Mouse (Mus musculus) small intestine, adult 2 months (tissue): ENCODE data around the gene Pet100.

Source experiments
- CTCF ChIP-seq: fragments of 200-500 bp; IDR thresholded peaks from 2 replicates; pipeline ENCODE4 v1.5.1; 2012; ENCODE audit warnings: low read depth, mild to moderate bottlenecking, control low read depth, inconsistent platforms, low read length, moderate library complexity, mixed read lengths; ENCODE audit not compliant: insufficient replicate concordance, insufficient read length; ENCODE audit errors: extremely low read depth
- POLR2A ChIP-seq: fragments of 200-500 bp; IDR thresholded peaks from 2 replicates; pipeline ENCODE4 v1.6.1; 2012; ENCODE audit warnings: low read depth, mild to moderate bottlenecking, control low read depth, inconsistent platforms, low read length, moderate library complexity

DNA sequence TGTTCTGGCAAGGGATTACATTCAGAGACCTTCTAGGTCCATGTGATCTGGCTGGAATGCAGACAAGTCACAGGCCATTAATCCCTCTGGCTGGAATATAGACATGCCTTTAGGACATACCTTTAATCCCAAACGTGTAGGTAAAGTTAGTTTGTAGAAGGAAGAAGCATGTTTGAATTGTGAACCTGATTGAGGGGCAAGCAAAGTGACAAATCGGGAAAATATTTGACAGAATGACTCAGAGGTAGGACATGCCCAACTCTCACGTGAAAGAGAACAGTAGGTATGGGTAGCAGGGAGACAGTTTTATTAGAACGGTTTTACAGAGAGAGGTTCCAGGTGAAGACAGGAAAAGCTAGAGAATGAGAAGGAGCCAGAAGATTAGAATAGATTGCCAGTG is 26.2 kb downstream of the Pet100 start:
- TF ChIP-seq POLR2A (no peak), CTCF (no peak)
